Mouse (Mus musculus): ENCODE measurements at regions not wholly inside any gene's neighbourhood (a gene's known extent, or its start where the extent isn't known, plus 50 kb on each side); places are given as distances from the start of the nearest gene placed in this dataset.

DNA sequence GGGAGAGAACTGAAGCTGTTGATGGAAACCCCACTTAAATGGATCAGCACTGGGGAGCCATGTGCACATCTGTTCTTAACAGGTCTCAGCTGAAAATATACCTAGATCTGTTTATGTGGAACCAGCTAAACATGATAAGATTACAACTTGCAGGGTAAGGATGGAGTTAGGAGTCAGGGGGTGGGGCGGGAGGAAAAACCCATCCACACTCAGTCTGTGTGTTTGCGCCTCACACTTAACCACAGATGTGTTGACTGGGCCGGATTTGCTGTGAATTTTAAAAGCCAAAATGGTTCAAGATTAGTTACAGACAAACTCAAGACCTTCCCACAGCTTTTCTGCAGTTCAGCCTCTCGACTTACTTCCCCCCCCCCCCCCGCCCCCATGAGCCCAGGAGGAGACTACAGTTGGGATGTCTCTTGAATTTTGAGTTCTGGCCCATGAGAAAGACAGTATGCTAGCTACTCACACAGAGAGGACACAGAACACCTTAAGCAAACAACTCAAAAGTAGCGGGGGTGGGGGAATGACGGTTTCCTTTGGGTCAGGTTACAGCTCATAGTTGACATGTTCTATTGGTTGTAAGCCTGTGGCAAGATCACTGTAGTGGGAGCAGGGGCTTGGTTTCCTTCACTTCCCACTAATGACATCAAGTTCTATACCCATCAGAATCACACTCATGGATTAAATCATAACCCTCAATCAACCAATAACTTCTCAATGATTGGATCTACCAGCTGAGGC is 209.1 kb downstream of the Bcl2l11 start:
- Histone ChIP-seq H3ac (ENCODE audit: control insufficient read depth, insufficient read length) (no peak overlapping the region), H3K79me2 (ENCODE audit: control insufficient read depth, insufficient read depth) (peaks cover 26% of the 10 kb centered on the region), H3K36me3 (ENCODE audit: control insufficient read depth, insufficient read depth) (no peaks in the 10 kb centered on the region), H3K4me3 (no peak overlapping the region), H3K27me3 (ENCODE audit: control insufficient read depth, insufficient read depth, insufficient read length) (no peaks in the 10 kb centered on the region), H3K4me2 (ENCODE audit: low read depth) (no peak overlapping the region)
- TF ChIP-seq USF1 (IDR thresholded peaks at IDR 0.05; ENCODE audit: low read depth) (no peak), TCF12 (IDR thresholded peaks at IDR 0.05; ENCODE audit: insufficient read depth, poor library complexity, severe bottlenecking) (no peak), TCF3 (IDR thresholded peaks at IDR 0.05; ENCODE audit: insufficient read length, low read depth) (no peak), SRF (IDR thresholded peaks at IDR 0.05; ENCODE audit: control insufficient read depth, insufficient read length, low read depth) (no peak), MYOD1 (IDR thresholded peaks at IDR 0.05; ENCODE audit: control insufficient read depth in 1 of 3, insufficient read length in 2 of 3, low read depth in 2 of 3) (no peak), MYOG (IDR thresholded peaks at IDR 0.05; ENCODE audit: control insufficient read depth in 1 of 3, insufficient read depth in 1 of 3, insufficient read length in 2 of 3, low read depth in 2 of 3) (no peak), CEBPB (IDR thresholded peaks at IDR 0.05; ENCODE audit: insufficient read depth, poor library complexity, severe bottlenecking) (no peak), POLR2AphosphoS2 (IDR thresholded peaks at IDR 0.05; ENCODE audit: insufficient read length, low read depth) (no peak), E2F4 (IDR thresholded peaks at IDR 0.05; ENCODE audit: insufficient read depth) (no peak), MAX (IDR thresholded peaks at IDR 0.05; ENCODE audit: low read depth) (no peak), POLR2A (IDR thresholded peaks at IDR 0.05; ENCODE audit: insufficient read length, low read depth) (no peak), REST (IDR thresholded peaks at IDR 0.05; ENCODE audit: insufficient read depth, insufficient read length) (no peak)

DNA sequence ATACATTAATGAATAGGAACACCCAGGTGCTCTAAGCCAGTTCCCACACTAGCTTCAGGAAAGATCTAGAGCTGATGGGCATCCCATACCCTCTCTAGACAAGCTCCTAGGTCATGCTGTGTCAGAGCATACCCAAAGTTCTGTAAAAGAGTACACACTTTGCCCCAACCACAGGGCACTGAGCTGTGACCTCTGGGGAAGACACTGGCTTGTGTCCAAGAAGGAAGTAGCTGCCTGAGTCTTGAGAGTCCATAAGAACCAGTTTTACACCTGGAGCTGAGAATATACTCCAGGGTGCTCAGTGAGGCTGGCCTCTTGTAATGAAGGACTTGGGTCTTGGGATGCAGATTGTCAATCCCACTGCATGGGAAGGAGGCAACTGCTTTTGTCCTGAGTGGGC is 211.4 kb downstream of the Bcl2l11 start:
- Histone ChIP-seq H3K27me3 (ENCODE audit: control insufficient read depth, insufficient read depth, insufficient read length) (no peaks in the 10 kb centered on the region), H3K36me3 (ENCODE audit: control insufficient read depth, insufficient read depth) (no peaks in the 10 kb centered on the region), H3K4me3 (no peak overlapping the region), H3K4me2 (ENCODE audit: low read depth) (no peak overlapping the region), H3ac (ENCODE audit: control insufficient read depth, insufficient read length) (no peak overlapping the region), H3K79me2 (ENCODE audit: control insufficient read depth, insufficient read depth) (peaks cover 37% of the 10 kb centered on the region)
- TF ChIP-seq SRF (IDR thresholded peaks at IDR 0.05; ENCODE audit: control insufficient read depth, insufficient read length, low read depth) (no peak), CEBPB (IDR thresholded peaks at IDR 0.05; ENCODE audit: insufficient read depth, poor library complexity, severe bottlenecking) (no peak), TCF3 (IDR thresholded peaks at IDR 0.05; ENCODE audit: insufficient read length, low read depth) (no peak)

DNA sequence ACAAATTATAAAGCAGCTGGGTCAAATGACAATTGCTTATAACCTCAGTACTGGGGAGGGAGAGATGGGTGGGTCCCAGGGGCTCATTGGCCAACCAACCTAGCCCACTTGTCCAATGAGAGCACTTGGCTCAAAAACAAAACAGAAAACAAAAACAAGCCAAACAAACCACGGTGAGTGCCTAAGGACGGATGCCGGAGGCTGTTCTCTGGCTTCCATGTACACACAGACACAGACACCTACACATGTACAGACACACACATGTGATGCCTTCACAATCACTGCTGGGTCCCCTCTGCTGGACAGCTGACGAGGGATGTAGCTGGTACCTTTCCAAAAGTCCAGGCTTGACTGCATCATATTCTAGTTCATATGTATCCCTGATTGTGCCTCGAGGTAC is 212.0 kb downstream of the Bcl2l11 start:
- H3K79me2 ChIP-seq (ENCODE audit: control insufficient read depth, insufficient read depth), result peaks cover 41% of the 10 kb centered on the region
- H3K4me3 ChIP-seq, result no peak overlapping the region
- H3K36me3 ChIP-seq (ENCODE audit: control insufficient read depth, insufficient read depth), result no peaks in the 10 kb centered on the region
- no peak overlapping the region for H3ac ChIP-seq (ENCODE audit: control insufficient read depth, insufficient read length)
- H3K27me3 ChIP-seq (ENCODE audit: control insufficient read depth, insufficient read depth, insufficient read length), result no peaks in the 10 kb centered on the region
- H3K4me2 ChIP-seq (ENCODE audit: low read depth), result no peak overlapping the region
- TF ChIP-seq USF1 (IDR thresholded peaks at IDR 0.05; ENCODE audit: low read depth), result no peak
- no peak for TF ChIP-seq POLR2AphosphoS2 (IDR thresholded peaks at IDR 0.05; ENCODE audit: insufficient read length, low read depth)
- TF ChIP-seq MYOD1 (IDR thresholded peaks at IDR 0.05; ENCODE audit: control insufficient read depth in 1 of 3, insufficient read length in 2 of 3, low read depth in 2 of 3), result no peak
- no peak for TF ChIP-seq REST (IDR thresholded peaks at IDR 0.05; ENCODE audit: insufficient read depth, insufficient read length)
- TF ChIP-seq CEBPB (IDR thresholded peaks at IDR 0.05; ENCODE audit: insufficient read depth, poor library complexity, severe bottlenecking), result no peak

DNA sequence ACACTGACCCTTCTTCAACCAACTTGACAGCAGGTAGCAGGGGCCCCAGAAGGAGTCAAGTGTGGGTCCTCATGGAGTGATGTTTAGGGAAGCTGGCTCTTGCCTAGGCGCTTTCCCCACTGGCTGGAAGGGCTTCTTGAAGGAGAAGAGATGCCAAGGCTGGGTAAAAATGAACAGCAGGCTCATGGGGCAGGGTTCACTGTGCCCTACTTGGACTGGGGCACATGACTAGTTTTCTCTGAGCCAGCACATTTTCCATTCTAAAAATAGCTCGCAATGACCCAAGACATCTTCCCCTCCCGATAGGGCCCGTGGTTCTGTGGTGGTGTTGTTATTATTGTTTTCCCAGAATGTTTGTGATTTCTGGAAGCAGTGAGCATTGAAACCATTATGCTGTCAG is 212.6 kb downstream of the Bcl2l11 start:
- H3ac ChIP-seq (ENCODE audit: control insufficient read depth, insufficient read length), result no peak overlapping the region
- H3K36me3 ChIP-seq (ENCODE audit: control insufficient read depth, insufficient read depth), result no peaks in the 10 kb centered on the region
- H3K27me3 ChIP-seq (ENCODE audit: control insufficient read depth, insufficient read depth, insufficient read length), result no peaks in the 10 kb centered on the region
- peak overlapping the region; percentile 76 for H3K4me2 ChIP-seq (ENCODE audit: low read depth)
- no peak overlapping the region for H3K4me3 ChIP-seq
- TF ChIP-seq TCF3 (IDR thresholded peaks at IDR 0.05; ENCODE audit: insufficient read length, low read depth), result no peak
- TF ChIP-seq USF1 (IDR thresholded peaks at IDR 0.05; ENCODE audit: low read depth), result peak; percentile 68
- peaks cover 46% of the 10 kb centered on the region for H3K79me2 ChIP-seq (ENCODE audit: control insufficient read depth, insufficient read depth)

DNA sequence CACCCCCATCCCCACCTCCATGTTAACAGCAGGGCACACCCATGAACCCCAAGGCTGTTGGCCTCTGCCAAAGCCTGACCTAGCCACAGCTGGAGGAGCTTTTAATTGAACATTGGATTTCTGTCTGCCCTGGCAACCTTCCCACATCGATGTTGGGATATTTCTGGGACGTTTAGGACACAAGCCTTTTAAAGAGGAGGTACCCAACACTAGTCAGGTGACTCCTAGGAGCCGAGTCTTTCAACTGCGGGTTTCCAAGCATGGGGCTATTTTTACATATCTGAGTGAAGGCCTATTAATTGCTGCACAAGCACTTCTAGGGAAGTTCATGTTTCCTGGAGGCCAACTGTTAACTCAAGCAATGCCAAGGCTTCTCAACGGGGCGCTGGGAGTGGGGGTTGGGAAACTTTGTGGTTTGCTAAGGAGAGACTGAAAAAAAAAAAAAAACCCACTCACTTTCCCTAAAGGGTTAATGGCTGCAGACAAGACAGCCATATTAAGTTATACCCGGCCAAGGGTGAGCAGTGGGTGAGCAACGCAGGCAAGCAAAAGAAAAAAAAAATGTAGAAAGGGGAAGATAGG is 213.3 kb downstream of the Bcl2l11 start:
- no peak overlapping the region for H3ac ChIP-seq (ENCODE audit: control insufficient read depth, insufficient read length)
- no peak for TF ChIP-seq E2F4 (IDR thresholded peaks at IDR 0.05; ENCODE audit: insufficient read depth)
- no peak for TF ChIP-seq TCF3 (IDR thresholded peaks at IDR 0.05; ENCODE audit: insufficient read length, low read depth)
- TF ChIP-seq POLR2A (IDR thresholded peaks at IDR 0.05; ENCODE audit: insufficient read length, low read depth), result no peak
- no peak for TF ChIP-seq CEBPB (IDR thresholded peaks at IDR 0.05; ENCODE audit: insufficient read depth, poor library complexity, severe bottlenecking)
- TF ChIP-seq REST (IDR thresholded peaks at IDR 0.05; ENCODE audit: insufficient read depth, insufficient read length), result no peak
- TF ChIP-seq TCF12 (IDR thresholded peaks at IDR 0.05; ENCODE audit: insufficient read depth, poor library complexity, severe bottlenecking), result no peak
- no peak for TF ChIP-seq SRF (IDR thresholded peaks at IDR 0.05; ENCODE audit: control insufficient read depth, insufficient read length, low read depth)
- no peak for TF ChIP-seq MYOD1 (IDR thresholded peaks at IDR 0.05; ENCODE audit: control insufficient read depth in 1 of 3, insufficient read length in 2 of 3, low read depth in 2 of 3)
- TF ChIP-seq MAX (IDR thresholded peaks at IDR 0.05; ENCODE audit: low read depth), result no peak
- no peak for TF ChIP-seq USF1 (IDR thresholded peaks at IDR 0.05; ENCODE audit: low read depth)
- no peak for TF ChIP-seq MYOG (IDR thresholded peaks at IDR 0.05; ENCODE audit: control insufficient read depth in 1 of 3, insufficient read depth in 1 of 3, insufficient read length in 2 of 3, low read depth in 2 of 3)
- no peaks in the 10 kb centered on the region for H3K36me3 ChIP-seq (ENCODE audit: control insufficient read depth, insufficient read depth)
- H3K4me2 ChIP-seq (ENCODE audit: low read depth), result peak overlapping the region; percentile 76
- no peaks in the 10 kb centered on the region for H3K27me3 ChIP-seq (ENCODE audit: control insufficient read depth, insufficient read depth, insufficient read length)
- peaks cover 49% of the 10 kb centered on the region for H3K79me2 ChIP-seq (ENCODE audit: control insufficient read depth, insufficient read depth)
- peak overlapping the region; percentile 3 for H3K4me3 ChIP-seq
